Mouse (Mus musculus): ENCODE data around the gene Garnl3.
"Not testable (repeated sequence)": the region's sequence is repeated elsewhere in the genome, so short reads cannot be mapped to it uniquely, and the experiment has no call there.

Garnl3 gene

GRCm38 (mm10) chr2:33033281-33033680 lies 98.2 kb downstream of the Garnl3 start:
- peak; percentile 85 for DNase-seq (ENCODE audit: extremely low read depth, low read depth, low spot score)

GRCm38 (mm10) chr2:33032391-33033062 lies 98.9 kb downstream of the Garnl3 start:
- DNase-seq (ENCODE audit: extremely low read depth, low read depth, low spot score) = no peak

DNA sequence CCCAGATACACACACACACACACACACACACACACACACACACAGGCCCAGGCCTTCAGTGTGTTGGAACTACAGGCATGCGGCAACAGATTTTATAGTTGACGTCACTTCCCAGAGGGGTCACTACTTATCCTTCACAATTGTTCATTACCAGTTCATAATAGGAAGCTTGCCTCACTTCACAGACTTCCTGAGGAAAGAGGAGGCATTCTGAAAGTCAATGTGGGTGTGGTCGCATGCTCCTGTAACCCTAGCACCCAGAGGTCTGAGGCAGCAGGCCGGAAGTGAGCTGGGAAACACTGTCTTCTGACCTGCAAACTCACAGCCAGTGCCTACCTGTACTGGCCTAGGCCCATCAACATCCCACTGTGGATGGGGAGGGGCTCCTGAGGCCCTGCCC lies 106.4 kb downstream of the Garnl3 start:
- DNase-seq (ENCODE audit: extremely low read depth, low read depth, low spot score) = no peak

GRCm38 (mm10) chr2:33024564-33024963 lies 106.9 kb downstream of the Garnl3 start:
- no peak for DNase-seq (ENCODE audit: extremely low read depth, low read depth, low spot score)

- DNase-seq (ENCODE audit: extremely low read depth, low read depth, low spot score) = no peak
These were observed 108.6 kb downstream of the Garnl3 start for GRCm38 (mm10) chr2:33022846-33023245.

GRCm38 (mm10) chr2:33018026-33018425 lies 113.4 kb downstream of the Garnl3 start:
- DNase-seq (ENCODE audit: extremely low read depth, low read depth, low spot score) = no peak

DNA sequence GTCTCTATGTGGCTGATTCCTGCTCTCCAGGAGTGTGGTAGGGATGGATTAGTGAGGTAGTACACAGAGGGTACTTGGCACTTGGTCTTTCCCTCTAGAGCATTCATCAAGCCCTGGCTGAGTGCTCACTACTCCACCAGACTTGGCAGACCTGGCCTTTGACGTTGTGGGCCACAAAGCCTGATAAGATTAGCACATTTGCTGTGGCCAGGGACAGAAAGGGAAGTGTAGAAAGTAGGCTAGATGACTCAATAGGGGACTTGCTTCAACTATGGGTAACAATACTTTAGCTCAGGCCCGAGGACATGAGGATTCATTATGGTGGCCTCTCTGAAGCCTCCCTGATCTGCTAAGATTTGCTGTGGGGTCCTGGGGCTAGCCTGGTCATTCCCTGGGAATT lies 114.3 kb downstream of the Garnl3 start:
- DNase-seq (ENCODE audit: extremely low read depth, low read depth, low spot score) = no peak

- DNase-seq (ENCODE audit: extremely low read depth, low read depth, low spot score) = no peak
These were observed 116.6 kb downstream of the Garnl3 start for GRCm38 (mm10) chr2:33014877-33015276.

DNA sequence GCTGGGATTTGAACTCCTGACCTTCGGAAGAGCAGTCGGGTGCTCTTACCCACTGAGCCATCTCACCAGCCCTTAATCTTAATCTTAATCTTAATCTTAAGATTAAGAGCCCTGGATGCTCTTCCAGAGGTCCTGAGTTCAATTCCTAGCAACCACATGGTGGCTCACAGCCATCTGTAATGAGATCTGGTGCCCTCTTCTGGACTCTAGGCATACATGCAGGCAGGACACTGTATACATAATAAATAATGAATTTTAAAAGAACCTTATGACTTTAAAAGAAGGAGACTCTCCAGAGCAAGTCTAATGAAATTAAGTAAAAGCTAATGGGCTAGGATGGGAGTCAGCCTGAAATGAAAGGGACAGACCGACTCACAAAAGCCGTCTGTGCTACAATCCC lies 122.4 kb downstream of the Garnl3 start:
- DNase-seq (ENCODE audit: extremely low read depth, low read depth, low spot score) = not testable (repeated sequence)

DNA sequence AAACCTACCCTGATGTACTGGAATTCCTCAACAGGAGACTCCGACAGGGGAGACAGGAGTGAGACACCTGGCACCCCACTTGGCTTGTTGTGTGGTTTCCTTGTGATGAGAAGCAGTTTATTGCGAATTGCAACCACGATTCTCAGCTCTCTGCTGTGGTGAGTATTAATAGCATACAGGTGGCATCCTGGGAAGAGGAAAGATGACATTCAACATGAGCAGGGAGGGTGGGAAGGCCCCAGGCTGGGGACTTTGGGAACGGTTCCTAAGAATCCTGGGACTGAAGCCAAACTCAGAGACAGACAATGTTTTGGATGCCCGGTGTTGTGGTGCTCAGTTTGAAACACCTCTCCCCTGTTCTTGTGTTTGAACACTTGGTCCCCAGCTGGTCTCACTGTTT lies 126.4 kb downstream of the Garnl3 start:
- no peak for DNase-seq (ENCODE audit: extremely low read depth, low read depth, low spot score)

DNA sequence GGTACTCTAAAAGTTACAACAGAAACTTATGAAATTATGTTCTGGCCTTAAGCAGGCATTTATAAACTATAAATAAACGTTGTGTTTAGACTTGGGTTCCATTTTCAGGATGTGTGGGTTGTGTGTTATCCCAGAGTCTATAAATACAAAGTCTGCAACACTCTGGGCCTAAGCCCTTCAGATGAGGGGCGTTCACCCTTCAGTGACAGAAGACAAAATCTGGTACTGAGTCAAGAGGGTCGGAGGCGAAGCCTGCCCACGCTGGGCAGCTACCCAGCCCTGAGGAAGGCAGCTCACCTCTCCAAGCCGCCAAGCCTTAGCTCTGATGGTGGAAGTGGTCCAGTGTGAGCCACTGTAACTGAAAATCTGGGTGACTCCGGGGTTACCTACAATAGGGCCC lies 129.3 kb downstream of the Garnl3 start:
- DNase-seq (ENCODE audit: extremely low read depth, low read depth, low spot score) = no peak

GRCm38 (mm10) chr2:32999752-33000151 lies 131.7 kb downstream of the Garnl3 start:
- DNase-seq (ENCODE audit: extremely low read depth, low read depth, low spot score) = no peak

DNA sequence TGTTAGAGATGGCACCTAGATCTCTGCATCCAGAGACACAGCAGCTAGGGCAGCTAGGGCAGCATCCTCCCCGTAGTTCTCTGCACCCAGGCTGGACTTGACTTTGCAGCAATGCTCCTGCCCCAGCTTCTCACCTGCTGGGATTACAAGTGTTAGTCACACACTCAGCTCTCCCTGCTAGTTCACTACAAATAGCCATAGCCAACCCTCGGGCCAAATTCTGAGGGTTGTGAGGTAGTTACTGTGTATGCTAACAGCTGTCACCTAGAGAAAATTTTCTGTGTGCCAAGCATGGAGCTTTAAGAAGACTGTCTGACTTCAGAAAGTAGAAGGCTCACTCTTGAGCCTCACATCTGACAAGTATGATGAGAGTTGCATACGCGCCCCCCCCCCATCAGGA lies 133.7 kb downstream of the Garnl3 start:
- DNase-seq (ENCODE audit: extremely low read depth, low read depth, low spot score) = no peak

- DNase-seq (ENCODE audit: extremely low read depth, low read depth, low spot score) = no peak
These were observed 134.4 kb downstream of the Garnl3 start for GRCm38 (mm10) chr2:32997081-32997480.

- no peak for DNase-seq (ENCODE audit: extremely low read depth, low read depth, low spot score)
These were observed 139.3 kb downstream of the Garnl3 start for GRCm38 (mm10) chr2:32992130-32992529.

GRCm38 (mm10) chr2:32990167-32990832 lies 141.2 kb downstream of the Garnl3 start:
- DNase-seq (ENCODE audit: extremely low read depth, low read depth, low spot score) = no peak

DNA sequence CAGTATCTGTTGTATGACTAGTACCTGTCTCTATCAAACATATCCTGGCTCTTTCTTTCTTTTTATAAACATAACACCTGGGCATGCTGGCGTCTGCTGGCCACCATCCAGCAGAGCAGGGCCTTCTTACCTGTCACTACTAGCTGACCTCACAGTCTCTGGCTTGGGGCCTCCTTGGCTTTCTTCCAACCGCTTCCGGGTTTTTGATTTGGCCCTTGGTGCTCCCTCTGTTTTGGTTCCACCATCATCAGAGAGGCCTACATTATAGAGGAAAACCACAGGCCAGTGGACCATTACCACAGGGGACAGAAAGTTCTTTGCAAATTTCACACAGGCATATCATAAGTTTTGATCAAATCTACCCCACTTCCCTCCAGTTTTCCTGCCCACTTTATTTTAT lies 142.1 kb downstream of the Garnl3 start:
- no peak for DNase-seq (ENCODE audit: extremely low read depth, low read depth, low spot score)

DNA sequence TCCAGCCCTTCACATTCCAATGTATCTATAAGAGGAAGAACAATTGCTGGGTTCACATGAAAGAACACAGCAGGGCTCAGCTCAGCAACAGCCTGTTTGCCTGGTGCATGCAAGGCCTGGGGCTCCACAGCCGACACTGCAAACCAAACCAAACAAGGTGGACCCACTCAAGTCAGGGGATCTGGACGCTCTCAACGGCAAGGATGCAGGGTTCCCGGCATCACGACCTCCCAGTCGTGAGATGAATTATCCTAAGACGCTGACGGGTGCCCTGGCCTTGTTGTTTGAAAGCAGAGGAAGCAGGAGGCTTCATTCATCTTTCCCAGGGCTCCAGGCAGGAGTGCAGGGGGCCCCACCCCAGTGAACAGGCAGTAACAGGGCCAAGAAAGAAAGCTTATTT lies 145.6 kb downstream of the Garnl3 start:
- no peak for DNase-seq (ENCODE audit: extremely low read depth, low read depth, low spot score)

DNA sequence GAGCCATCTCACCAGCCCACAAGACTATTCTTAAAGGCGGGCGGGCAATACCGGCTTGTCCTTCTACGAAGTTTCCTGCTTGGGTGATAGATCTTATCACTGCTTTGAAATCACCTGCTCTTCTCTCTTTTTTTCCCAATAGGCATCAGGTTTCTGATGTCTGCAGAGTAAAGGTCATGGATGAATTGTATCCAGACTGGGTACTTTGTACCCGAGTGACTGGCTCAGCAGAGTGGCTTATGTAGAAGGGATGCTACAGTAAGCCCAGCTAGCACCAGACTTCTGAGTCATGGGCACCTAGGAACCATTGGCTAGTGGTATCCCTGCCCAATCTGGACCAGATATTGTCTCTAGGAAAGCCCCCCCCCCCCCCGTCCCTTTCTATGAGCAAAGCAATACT lies 147.8 kb downstream of the Garnl3 start:
- DNase-seq (ENCODE audit: extremely low read depth, low read depth, low spot score) = no peak

GRCm38 (mm10) chr2:32982700-32983099 lies 148.8 kb downstream of the Garnl3 start:
- DNase-seq (ENCODE audit: extremely low read depth, low read depth, low spot score) = no peak

DNA sequence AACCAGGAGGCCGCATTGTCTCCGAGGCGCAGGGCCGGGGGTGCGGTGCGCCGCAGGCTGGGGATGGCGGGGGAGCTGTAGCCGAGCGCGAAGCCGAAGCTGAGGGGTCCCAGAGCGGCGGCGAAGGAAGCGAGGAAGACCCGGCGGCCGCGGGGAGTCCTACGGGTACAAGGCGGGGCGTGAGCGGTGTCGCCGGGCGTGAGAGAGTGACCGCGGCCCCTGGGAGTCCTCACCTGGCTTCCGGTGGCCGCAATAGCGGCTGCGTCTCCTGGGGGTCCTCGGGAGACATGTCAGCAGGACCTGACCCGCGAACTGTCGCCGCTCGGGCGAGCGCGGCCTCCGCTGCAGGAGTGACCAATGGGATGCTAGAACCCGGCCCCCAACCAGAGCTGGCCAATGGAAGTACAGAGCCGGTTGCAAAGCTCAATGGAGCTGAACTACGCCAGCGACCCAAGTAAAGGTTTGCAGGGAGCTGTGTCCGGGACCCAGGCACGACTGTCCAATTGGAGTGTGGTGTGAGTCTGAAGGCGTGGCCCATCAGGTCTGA lies 149.7 kb downstream of the Garnl3 start, which contains the start of gene Slc2a8:
Slc2a8 (minus strand) TSS at position 359 of the 547 bp plus-strand sequence.
- peak; percentile 68 for DNase-seq (ENCODE audit: extremely low read depth, low read depth, low spot score)

DNA sequence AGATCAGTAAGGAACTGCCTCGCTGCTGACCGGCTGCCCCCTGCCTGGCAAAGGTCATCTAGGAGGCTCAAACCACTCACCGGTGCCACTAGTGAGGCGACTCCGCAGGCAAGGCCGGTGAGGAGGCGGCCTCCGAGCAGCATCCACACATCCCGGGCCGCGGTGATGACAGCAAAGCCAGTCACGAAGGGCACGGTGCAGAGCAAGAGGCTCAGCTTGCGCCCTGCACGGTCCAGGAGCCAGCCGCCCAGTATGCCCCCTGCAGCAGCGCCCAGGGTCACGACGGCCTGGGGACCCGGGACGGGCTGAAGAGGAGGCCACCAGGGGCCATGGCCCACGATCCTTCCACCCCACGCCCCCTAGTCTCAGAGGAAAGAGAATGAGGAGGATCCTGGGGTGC lies 150.2 kb downstream of the Garnl3 start:
- no peak for DNase-seq (ENCODE audit: extremely low read depth, low read depth, low spot score)
